In the genomic region with DNA sequence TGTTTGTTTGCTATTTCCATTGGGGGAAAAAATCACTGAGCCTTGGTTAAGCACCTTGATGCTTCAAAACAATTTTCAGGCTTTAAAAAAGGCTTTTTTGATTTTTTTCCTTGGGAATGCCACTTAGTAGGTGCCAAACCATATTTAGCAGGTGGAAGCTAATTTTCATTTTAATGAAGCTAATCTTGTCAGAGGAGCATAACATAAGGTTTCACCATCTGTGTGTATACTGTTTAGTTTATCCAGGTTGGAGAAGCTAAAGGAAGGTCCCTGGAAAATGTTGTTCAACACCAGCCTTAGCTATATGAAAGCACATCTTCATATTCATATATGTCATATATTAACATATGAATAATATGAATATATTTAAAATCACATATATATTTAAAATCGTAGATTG, we compare ENCODE assay signal across 13 mouse cellular contexts.
"Had no signal": no experiment of that assay in that cellular context is flagged by ENCODE, and none has a peak within 500 bp of the region (broad histone marks: within the 10 kb centered on the region; RNA-seq: fewer than 3 reads in every experiment).

No protein-coding gene starts in this region.

- H3K4me1 ChIP-seq: kidney, embryonic 15.5 days; liver, embryonic 13.5 days; midbrain, embryonic 13.5 days had no signal

- H3K9ac ChIP-seq: kidney, embryonic 15.5 days; liver, embryonic 13.5 days; lung, embryonic 14.5 days; midbrain, embryonic 13.5 days had no signal

- H3K36me3 ChIP-seq: kidney, embryonic 15.5 days; liver, embryonic 13.5 days; midbrain, embryonic 13.5 days had no signal

- H3K4me3 ChIP-seq: kidney, embryonic 15.5 days; left cerebral cortex, adult 2 months; liver, embryonic 13.5 days; midbrain, embryonic 13.5 days had no signal

- H3K4me2 ChIP-seq: kidney, embryonic 15.5 days; liver, embryonic 13.5 days; lung, embryonic 14.5 days; midbrain, embryonic 13.5 days had no signal

- H3K27me3 ChIP-seq: kidney, embryonic 15.5 days; liver, embryonic 13.5 days; midbrain, embryonic 13.5 days had no signal

- H3K9me3 ChIP-seq: kidney, embryonic 15.5 days; liver, embryonic 13.5 days; midbrain, embryonic 13.5 days had no signal

- ATAC-seq: lung, postnatal 0 days; midbrain, embryonic 13.5 days; midbrain, embryonic 16.5 days had no signal

- H3K27ac ChIP-seq: kidney, embryonic 15.5 days; left cerebral cortex, adult 2 months; liver, embryonic 13.5 days; macrophage; midbrain, embryonic 13.5 days had no signal

- DNase-seq: kidney, postnatal 10 days; kidney, postnatal 36 days; layer of hippocampus, postnatal 36 days; liver, embryonic 13.5 days; lung, embryonic 14.5 days; thymus, adult 18-20 months; thymus, postnatal 36 days had no signal
